Mouse (Mus musculus): ENCODE results near the gene Ccnt2. TPM values are rescaled to one million over a fixed set of nuclear protein-coding genes. Genes with fewer than 3 reads are reported as not detected.
A peak's percentile ranks its signal among the peaks of the same experiment; 100 is the strongest.

Ccnt2 gene
- polyA plus RNA-seq, 1 experiment = 49.0 TPM

DNA sequence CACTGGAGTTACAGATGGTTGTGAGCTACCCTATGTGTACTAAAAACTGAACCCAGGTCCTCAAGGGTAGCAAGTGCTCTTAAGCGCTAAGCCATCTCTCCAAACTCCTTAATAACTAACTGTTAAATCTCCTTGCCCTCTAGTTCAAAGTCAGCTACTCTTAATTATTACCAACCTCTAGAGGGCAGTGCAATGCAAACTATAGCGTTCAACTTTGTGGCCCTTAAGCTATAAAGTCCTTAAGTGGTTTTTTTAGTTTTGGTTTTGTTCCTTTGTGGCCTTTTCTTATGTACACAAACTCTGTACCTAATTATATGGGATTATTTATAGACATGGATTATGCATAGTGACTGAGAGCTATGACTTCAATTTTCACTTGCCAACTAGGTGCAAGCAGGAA, 53.4 kb downstream of the Ccnt2 start:
- Histone ChIP-seq H3K4me3 (ENCODE audit: insufficient read depth, low read length) (no peak overlapping the region), H3K27ac (ENCODE audit: insufficient read depth, low read length) (no peak overlapping the region), H3K4me1 (ENCODE audit: control insufficient read depth, insufficient read depth, low read length) (no peaks in the 10 kb centered on the region)
- TF ChIP-seq POLR2A (IDR thresholded peaks at IDR 0.05; ENCODE audit: low read depth, low read length) (no peak), CTCF (IDR thresholded peaks at IDR 0.05; ENCODE audit: borderline replicate concordance, insufficient read depth, low read length) (no peak)

- H3K27ac ChIP-seq (ENCODE audit: insufficient read depth, low read length) = no peak overlapping the region
- no peaks in the 10 kb centered on the region for H3K4me1 ChIP-seq (ENCODE audit: control insufficient read depth, insufficient read depth, low read length)
- H3K4me3 ChIP-seq (ENCODE audit: insufficient read depth, low read length) = no peak overlapping the region
- TF ChIP-seq CTCF (IDR thresholded peaks at IDR 0.05; ENCODE audit: borderline replicate concordance, insufficient read depth, low read length) (no peak), POLR2A (IDR thresholded peaks at IDR 0.05; ENCODE audit: low read depth, low read length) (no peak)
Measured at GRCm38 (mm10) chr1:127830215-127830921, 56.4 kb downstream of the Ccnt2 start.

DNA sequence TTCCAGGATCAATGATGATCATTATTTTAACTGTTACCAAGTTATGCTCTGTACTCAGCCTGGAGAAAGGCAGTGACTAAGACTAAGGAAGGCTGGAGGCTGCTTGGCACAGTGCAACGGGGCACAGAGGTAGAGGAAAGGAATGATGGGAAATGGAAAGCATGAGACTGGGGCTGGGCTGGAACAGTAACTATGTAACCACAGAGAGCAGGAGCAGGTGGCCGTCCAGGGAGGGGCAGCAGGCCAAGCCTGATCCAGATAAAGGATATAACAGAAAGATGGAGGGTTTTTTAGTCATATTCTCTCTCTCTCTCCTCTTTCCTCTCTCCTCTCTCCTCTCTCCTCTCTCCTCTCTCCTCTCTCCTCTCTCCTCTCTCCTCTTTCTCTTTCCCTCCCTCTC, 59.8 kb downstream of the Ccnt2 start:
- Histone ChIP-seq H3K4me3 (ENCODE audit: insufficient read depth, low read length) (no peak overlapping the region), H3K4me1 (ENCODE audit: control insufficient read depth, insufficient read depth, low read length) (no peaks in the 10 kb centered on the region), H3K27ac (ENCODE audit: insufficient read depth, low read length) (no peak overlapping the region)
- TF ChIP-seq CTCF (IDR thresholded peaks at IDR 0.05; ENCODE audit: borderline replicate concordance, insufficient read depth, low read length) (no peak), POLR2A (IDR thresholded peaks at IDR 0.05; ENCODE audit: low read depth, low read length) (no peak)

DNA sequence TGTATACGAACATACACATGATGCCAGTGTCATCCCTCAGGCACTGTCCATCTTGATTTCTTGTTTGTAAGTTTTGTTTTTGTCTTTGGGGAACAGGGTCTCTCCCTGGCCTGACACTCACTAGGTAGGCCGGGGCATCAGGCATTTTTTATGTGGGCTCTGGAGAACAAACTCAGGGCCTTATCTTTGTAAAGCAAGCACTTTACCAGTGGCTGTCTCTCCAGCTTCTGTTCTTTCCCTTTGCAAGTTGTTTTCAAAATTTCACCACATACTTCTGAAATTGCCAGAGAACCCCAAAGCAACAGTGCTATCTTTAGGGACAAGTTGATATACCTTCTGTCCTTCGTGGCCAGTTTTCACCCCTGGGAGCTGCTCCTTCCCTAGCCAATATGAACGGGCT, 60.2 kb downstream of the Ccnt2 start:
- TF ChIP-seq CTCF (IDR thresholded peaks at IDR 0.05; ENCODE audit: borderline replicate concordance, insufficient read depth, low read length) (no peak), POLR2A (IDR thresholded peaks at IDR 0.05; ENCODE audit: low read depth, low read length) (no peak)
- Histone ChIP-seq H3K27ac (ENCODE audit: insufficient read depth, low read length) (no peak overlapping the region), H3K4me3 (ENCODE audit: insufficient read depth, low read length) (no peak overlapping the region), H3K4me1 (ENCODE audit: control insufficient read depth, insufficient read depth, low read length) (no peaks in the 10 kb centered on the region)

GRCm38 (mm10) chr1:127836619-127837018, 62.7 kb downstream of the Ccnt2 start:
- H3K4me1 ChIP-seq (ENCODE audit: control insufficient read depth, insufficient read depth, low read length) = no peaks in the 10 kb centered on the region
- H3K27ac ChIP-seq (ENCODE audit: insufficient read depth, low read length) = no peak overlapping the region
- no peak for TF ChIP-seq POLR2A (IDR thresholded peaks at IDR 0.05; ENCODE audit: low read depth, low read length)
- no peak for TF ChIP-seq CTCF (IDR thresholded peaks at IDR 0.05; ENCODE audit: borderline replicate concordance, insufficient read depth, low read length)
- no peak overlapping the region for H3K4me3 ChIP-seq (ENCODE audit: insufficient read depth, low read length)

- no peaks in the 10 kb centered on the region for H3K4me1 ChIP-seq (ENCODE audit: control insufficient read depth, insufficient read depth, low read length)
- no peak overlapping the region for H3K4me3 ChIP-seq (ENCODE audit: insufficient read depth, low read length)
- H3K27ac ChIP-seq (ENCODE audit: insufficient read depth, low read length) = no peak overlapping the region
- TF ChIP-seq POLR2A (IDR thresholded peaks at IDR 0.05; ENCODE audit: low read depth, low read length) (no peak), CTCF (IDR thresholded peaks at IDR 0.05; ENCODE audit: borderline replicate concordance, insufficient read depth, low read length) (no peak)
Measured at GRCm38 (mm10) chr1:127838602-127839001, 64.6 kb downstream of the Ccnt2 start.

GRCm38 (mm10) chr1:127845472-127845871, 71.5 kb downstream of the Ccnt2 start:
- no peak overlapping the region for H3K4me3 ChIP-seq (ENCODE audit: insufficient read depth, low read length)
- H3K27ac ChIP-seq (ENCODE audit: insufficient read depth, low read length) = no peak overlapping the region
- no peaks in the 10 kb centered on the region for H3K4me1 ChIP-seq (ENCODE audit: control insufficient read depth, insufficient read depth, low read length)
- no peak for TF ChIP-seq POLR2A (IDR thresholded peaks at IDR 0.05; ENCODE audit: low read depth, low read length)
- TF ChIP-seq CTCF (IDR thresholded peaks at IDR 0.05; ENCODE audit: borderline replicate concordance, insufficient read depth, low read length) = no peak

DNA sequence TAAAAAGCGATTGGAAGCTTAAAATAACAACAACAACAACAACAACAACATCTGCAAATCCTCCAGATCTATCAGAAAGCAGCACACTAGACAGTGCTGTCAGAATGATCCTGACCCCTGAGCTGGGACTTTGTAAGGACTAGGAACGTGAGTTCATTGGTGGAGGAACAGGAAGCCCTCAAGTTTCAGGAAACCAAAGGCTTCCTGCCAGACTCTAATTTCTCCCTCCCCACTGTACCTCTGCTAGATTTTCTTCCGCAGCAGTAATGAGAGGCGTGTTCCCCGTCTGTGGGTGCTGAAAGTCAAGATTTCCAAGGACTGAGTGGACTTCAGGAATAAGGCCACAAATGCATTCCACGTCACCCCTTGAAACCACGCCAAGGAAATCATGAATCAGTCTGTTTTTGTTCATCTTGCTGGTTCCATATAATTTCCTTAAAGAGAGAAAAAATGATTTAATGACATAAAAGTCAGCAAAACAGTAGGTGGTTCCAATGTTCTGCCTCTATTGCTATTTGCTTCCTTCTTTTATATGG, 76.2 kb downstream of the Ccnt2 start:
- Histone ChIP-seq H3K4me1 (ENCODE audit: control insufficient read depth, insufficient read depth, low read length) (no peaks in the 10 kb centered on the region), H3K27ac (ENCODE audit: insufficient read depth, low read length) (peak overlapping the region; percentile 90), H3K4me3 (ENCODE audit: insufficient read depth, low read length) (no peak overlapping the region)
- TF ChIP-seq CTCF (IDR thresholded peaks at IDR 0.05; ENCODE audit: borderline replicate concordance, insufficient read depth, low read length) (no peak), POLR2A (IDR thresholded peaks at IDR 0.05; ENCODE audit: low read depth, low read length) (no peak)

DNA sequence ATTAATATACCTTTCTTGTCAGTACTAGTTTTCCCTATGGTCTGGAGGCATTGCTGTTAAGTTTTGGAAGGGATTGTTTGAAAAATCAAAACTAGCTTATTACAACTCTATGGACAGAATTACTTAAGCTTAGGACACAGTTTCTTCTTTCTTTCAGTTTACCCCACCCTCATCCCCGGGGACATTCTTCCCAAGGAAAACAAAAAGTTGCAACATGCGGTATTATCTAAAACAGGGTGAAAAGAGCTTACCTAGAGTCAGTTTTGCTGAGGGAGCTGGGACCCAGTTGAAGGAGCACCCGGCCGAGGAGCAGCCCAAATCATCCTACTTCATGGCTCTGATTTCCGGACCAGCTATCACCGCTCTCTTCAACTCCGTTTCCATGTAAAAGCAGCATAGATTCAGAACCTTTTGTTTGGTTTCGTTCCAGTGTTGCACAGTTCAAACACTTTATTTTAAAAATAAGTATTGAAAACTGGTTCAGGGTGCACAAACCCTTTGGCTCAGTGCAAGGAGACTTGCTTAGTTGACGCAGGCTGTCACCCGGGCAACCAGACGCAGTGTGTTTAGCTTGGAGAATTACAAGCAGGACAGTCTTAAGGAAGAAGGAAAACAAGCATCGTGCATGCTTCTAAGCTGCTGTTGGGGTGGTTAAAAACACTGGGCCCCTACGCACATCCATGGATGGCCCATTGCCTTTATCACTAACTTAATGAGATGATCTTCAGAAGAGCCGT, 80.7 kb downstream of the Ccnt2 start, which contains the start of gene Map3k19:
Map3k19 (minus strand) TSS at position 546 of the 737 bp plus-strand sequence.
- no peak within 1 kb of the TSS for H3K4me3 ChIP-seq (ENCODE audit: insufficient read depth, low read length)
- TF ChIP-seq POLR2A (IDR thresholded peaks at IDR 0.05; ENCODE audit: low read depth, low read length) (no peak), CTCF (IDR thresholded peaks at IDR 0.05; ENCODE audit: borderline replicate concordance, insufficient read depth, low read length) (no peak)
- H3K4me1 ChIP-seq (ENCODE audit: control insufficient read depth, insufficient read depth, low read length) = 0 out of 2 replicates have a peak, but pooled peaks cover under 1% of the 10 kb centered on the region
- no peak within 1 kb of the TSS for H3K27ac ChIP-seq (ENCODE audit: insufficient read depth, low read length)

Other genes with a start within 250 kb of the Ccnt2 start
- gene Tmem163, start 94.6 kb upstream of the Ccnt2 start, polyA plus RNA-seq (2011; ENCODE audit: insufficient read length, low read depth, missing spikeins) = not detected in 2 replicates
- gene Acmsd, start 44.8 kb upstream of the Ccnt2 start, polyA plus RNA-seq (2011; ENCODE audit: insufficient read length, low read depth, missing spikeins) = not detected in 2 replicates
- gene Map3k19, start 80.9 kb downstream of the Ccnt2 start, polyA plus RNA-seq (2011; ENCODE audit: insufficient read length, low read depth, missing spikeins) = not detected in 2 replicates
- 35.4 and 38.4 TPM in 2 replicates for gene Rab3gap1, start 94.6 kb downstream of the Ccnt2 start, polyA plus RNA-seq (2011; ENCODE audit: insufficient read length, low read depth, missing spikeins)